Mouse (Mus musculus): ENCODE results near the gene Lexm. TPM values are rescaled to one million over a fixed set of nuclear protein-coding genes. Genes with fewer than 3 reads are reported as not detected.

The Lexm gene
- polyA plus RNA-seq, 1 experiment from 2014 or later, result 0.25 TPM

DNA sequence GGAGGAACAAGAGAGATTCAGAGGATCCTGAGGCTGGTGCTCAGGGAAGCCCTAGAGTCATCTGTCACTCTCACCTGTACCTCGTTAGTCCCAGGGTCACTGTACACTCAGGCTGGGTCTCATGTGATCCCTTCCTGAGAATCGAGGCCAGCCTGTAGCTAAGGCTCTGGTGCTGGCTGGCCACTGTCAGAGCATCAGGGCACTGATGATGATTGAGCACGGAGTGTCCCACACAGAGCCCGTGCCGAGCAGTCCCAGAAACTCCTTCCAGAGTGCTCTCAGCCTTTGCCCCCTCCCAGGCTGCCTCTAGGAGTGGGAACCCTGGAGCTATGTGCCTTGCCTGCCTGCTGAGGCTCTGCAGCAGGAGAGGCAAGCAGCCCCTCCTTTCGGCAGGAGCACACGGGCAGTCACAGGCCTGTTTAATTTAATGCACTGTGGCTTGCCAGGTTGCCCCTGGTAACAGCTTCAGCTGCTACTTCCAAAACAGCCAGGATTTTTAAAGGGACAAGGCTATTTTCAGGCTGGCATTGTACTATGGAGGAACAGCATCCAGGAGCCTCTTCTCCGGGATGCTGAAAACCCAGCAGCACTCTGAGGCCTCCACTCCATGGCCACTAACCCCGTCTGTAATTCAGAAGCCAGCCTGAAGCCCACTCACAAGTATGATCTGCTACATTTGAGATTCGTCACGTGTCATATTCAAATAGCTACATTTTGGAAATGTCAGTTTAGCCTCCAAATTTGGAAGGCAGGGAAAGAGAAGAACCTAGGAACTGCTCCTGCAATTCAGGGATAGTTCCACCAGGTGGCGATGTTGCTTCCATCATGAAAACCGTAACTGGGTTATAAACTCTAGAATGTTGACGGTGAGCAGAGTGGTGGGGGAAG, 13.5 kb upstream of the Lexm start:
- ATAC-seq (ENCODE audit: low FRiP score) (peak; percentile 54; the same call in 1 of the 2 replicates), DNase-seq (ENCODE audit: low spot score, missing footprints) (peak; percentile 97)
- Histone ChIP-seq H3K4me1 (ENCODE audit: control insufficient read depth, insufficient read depth, low read length) (0 out of 2 replicates have a peak, but pooled peaks cover 2% of the 10 kb centered on the region), H3K36me3 (ENCODE audit: control insufficient read depth, insufficient read depth, low read length) (no peaks in the 10 kb centered on the region), H3K4me2 (no peak overlapping the region), H3K27ac (ENCODE audit: low read depth, low read length) (no peak overlapping the region), H3K9ac (ENCODE audit: low read length) (no peak overlapping the region), H3K9me3 (ENCODE audit: control insufficient read depth, low read length) (no peaks in the 10 kb centered on the region), H3K4me3 (ENCODE audit: low read depth, low read length) (no peak overlapping the region), H3K27me3 (ENCODE audit: control insufficient read depth, insufficient read depth, low read length) (no peaks in the 10 kb centered on the region)
- WGBS, result 27% methylated on average over 14 of the region's 14 CpGs

DNA sequence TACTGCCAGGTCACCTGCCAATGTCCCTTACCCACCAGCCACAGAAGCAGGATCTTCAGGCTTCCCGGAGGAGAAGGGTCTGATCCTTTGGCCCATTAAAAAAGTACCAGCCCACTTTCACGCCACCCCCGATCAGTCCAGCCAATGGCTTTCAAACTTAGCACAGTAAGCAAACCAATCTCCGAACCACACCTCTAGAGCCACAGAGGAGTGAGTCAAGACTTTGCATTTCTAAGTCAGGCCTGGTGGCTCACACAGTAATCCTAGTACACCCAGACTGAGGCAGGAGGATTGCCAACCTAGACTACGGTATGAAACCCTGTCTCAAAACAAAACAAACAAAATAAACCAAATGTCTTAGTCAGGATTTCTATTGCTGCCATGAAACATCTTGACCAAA, 12.3 kb upstream of the Lexm start:
- WGBS, result 76% methylated on average over 5 of the region's 5 CpGs
- ATAC-seq (ENCODE audit: low FRiP score) (no peak), DNase-seq (ENCODE audit: low spot score, missing footprints) (peak; percentile 28)
- Histone ChIP-seq H3K27ac (ENCODE audit: low read depth, low read length) (no peak overlapping the region), H3K4me3 (ENCODE audit: low read depth, low read length) (no peak overlapping the region), H3K27me3 (ENCODE audit: control insufficient read depth, insufficient read depth, low read length) (no peaks in the 10 kb centered on the region; the same call in 1 of the 2 replicates), H3K36me3 (ENCODE audit: control insufficient read depth, insufficient read depth, low read length) (no peaks in the 10 kb centered on the region), H3K9ac (ENCODE audit: low read length) (no peak overlapping the region), H3K4me2 (no peak overlapping the region), H3K4me1 (ENCODE audit: control insufficient read depth, insufficient read depth, low read length) (0 out of 2 replicates have a peak, but pooled peaks cover 2% of the 10 kb centered on the region), H3K9me3 (ENCODE audit: control insufficient read depth, low read length) (no peaks in the 10 kb centered on the region)

DNA sequence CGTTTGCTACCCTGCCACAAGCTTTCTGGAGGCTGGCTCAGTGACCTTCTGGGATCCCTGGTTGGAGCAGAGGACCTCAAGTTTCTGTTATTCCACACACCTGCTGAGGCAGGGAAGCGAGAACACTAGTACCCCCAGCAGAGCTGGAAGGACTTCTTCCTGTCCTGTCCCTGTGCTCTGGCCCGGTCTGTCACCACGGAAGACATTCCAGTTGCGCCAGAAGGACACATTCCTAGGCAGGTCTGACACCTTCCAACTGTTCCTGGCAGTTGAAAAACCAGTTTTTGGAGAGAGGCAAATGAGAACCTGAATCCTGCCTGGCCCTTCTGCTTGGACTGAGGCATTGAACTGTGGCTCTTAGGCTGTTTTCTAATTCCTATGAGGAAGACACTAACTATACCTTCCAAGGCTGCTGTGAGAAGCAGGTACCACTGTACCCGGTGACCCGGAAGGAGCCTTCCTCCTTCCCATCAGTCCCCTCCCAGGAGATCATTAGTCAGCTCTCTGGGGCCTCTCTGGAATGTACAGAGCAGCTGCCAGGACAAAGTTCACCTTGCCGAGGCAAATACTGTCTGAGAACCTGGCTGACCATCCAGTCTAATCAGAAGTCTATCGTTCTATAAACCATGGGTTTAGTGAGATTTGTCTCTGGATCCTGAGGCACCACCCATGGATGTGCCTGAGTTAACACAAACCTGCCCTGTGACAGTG, 11.8 kb upstream of the Lexm start:
- Histone ChIP-seq H3K27ac (ENCODE audit: low read depth, low read length) (no peak overlapping the region), H3K4me3 (ENCODE audit: low read depth, low read length) (no peak overlapping the region), H3K9ac (ENCODE audit: low read length) (no peak overlapping the region), H3K27me3 (ENCODE audit: control insufficient read depth, insufficient read depth, low read length) (no peaks in the 10 kb centered on the region; the same call in 1 of the 2 replicates), H3K36me3 (ENCODE audit: control insufficient read depth, insufficient read depth, low read length) (no peaks in the 10 kb centered on the region), H3K4me1 (ENCODE audit: control insufficient read depth, insufficient read depth, low read length) (0 out of 2 replicates have a peak, but pooled peaks cover 2% of the 10 kb centered on the region), H3K4me2 (no peak overlapping the region), H3K9me3 (ENCODE audit: control insufficient read depth, low read length) (no peaks in the 10 kb centered on the region)
- ATAC-seq (ENCODE audit: low FRiP score), result no peak
- WGBS, result 59% methylated on average over 9 of the region's 9 CpGs
- peak; percentile 76 for DNase-seq (ENCODE audit: low spot score, missing footprints)

DNA sequence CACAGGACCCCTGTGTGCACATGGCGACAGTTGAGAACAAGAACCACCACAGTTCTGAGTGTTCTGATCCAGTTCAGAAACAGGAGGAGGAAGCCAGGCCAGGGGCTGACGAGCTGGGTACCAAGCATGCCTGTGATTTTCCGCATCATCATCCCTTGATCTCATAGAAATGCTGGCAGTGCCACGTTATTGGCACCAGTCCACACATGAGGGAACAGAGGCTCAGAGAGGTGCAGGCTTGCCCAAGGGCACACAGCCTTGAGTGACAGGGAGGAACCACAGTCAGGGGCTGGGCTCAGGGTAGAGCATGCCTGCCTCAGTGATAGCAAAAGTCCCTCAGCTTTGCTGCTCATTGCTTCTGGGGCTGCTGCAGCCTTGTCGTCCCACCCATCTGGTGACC, 10.8 kb upstream of the Lexm start:
- 80% methylated on average over 5 of the region's 5 CpGs for WGBS
- Histone ChIP-seq H3K36me3 (ENCODE audit: control insufficient read depth, insufficient read depth, low read length) (no peaks in the 10 kb centered on the region), H3K27ac (ENCODE audit: low read depth, low read length) (no peak overlapping the region), H3K9ac (ENCODE audit: low read length) (no peak overlapping the region), H3K4me2 (no peak overlapping the region), H3K4me3 (ENCODE audit: low read depth, low read length) (no peak overlapping the region), H3K4me1 (ENCODE audit: control insufficient read depth, insufficient read depth, low read length) (0 out of 2 replicates have a peak, but pooled peaks cover 2% of the 10 kb centered on the region), H3K27me3 (ENCODE audit: control insufficient read depth, insufficient read depth, low read length) (peaks cover 7% of the 10 kb centered on the region), H3K9me3 (ENCODE audit: control insufficient read depth, low read length) (no peaks in the 10 kb centered on the region)
- ATAC-seq (ENCODE audit: low FRiP score) (no peak), DNase-seq (ENCODE audit: low spot score, missing footprints) (peak; percentile 70)

DNA sequence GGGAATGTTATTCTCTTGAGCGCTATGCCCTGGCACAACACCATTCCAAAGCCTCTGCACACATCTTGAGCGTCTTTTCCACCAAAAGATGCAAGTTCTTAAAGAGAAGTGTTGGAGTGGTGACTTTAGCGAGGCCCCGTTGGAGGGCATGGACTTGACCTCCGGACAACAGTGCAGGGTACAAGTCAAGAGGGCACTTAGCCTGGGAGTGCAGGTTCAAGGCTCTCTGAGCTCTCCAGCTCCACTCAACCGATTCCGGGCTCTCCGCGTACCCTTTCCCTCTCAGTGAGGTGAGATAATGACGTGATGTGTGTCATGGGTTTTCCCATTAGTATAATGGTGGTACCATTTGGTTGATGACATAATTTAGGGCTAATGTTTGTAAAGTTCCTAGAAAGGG, 7.2 kb upstream of the Lexm start:
- Histone ChIP-seq H3K9me3 (ENCODE audit: control insufficient read depth, low read length) (no peaks in the 10 kb centered on the region), H3K36me3 (ENCODE audit: control insufficient read depth, insufficient read depth, low read length) (no peaks in the 10 kb centered on the region), H3K4me2 (no peak overlapping the region), H3K27me3 (ENCODE audit: control insufficient read depth, insufficient read depth, low read length) (peaks cover 21% of the 10 kb centered on the region), H3K27ac (ENCODE audit: low read depth, low read length) (no peak overlapping the region), H3K4me3 (ENCODE audit: low read depth, low read length) (no peak overlapping the region), H3K4me1 (ENCODE audit: control insufficient read depth, insufficient read depth, low read length) (no peaks in the 10 kb centered on the region), H3K9ac (ENCODE audit: low read length) (no peak overlapping the region)
- DNase-seq (ENCODE audit: low spot score, missing footprints) (peak; percentile 44), ATAC-seq (ENCODE audit: low FRiP score) (no peak)
- WGBS, result 89% methylated on average over 10 of the region's 10 CpGs

DNA sequence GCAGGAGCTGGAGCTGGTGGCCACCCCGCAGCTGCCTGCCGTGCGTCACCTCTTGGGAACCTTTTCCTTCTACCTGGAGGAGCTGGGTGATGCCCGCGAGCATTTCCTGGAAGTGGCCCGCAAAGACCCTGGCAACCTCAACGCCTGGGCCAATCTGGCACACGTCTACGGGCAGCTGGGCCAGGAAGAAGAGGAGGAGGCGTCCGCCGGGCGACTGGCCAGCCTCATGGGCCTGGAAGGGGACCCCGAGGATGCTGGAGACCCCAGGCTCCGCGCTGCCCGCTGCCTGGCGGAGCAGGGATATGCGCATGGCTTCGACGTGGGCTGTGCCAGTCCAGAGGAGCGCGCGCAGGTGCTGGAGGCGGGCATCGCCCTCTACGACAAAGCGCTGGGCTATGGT, 5.7 kb upstream of the Lexm start:
- H3K4me1 ChIP-seq (ENCODE audit: control insufficient read depth, insufficient read depth, low read length), result no peaks in the 10 kb centered on the region
- no peak overlapping the region for H3K9ac ChIP-seq (ENCODE audit: low read length)
- DNase-seq (ENCODE audit: low spot score, missing footprints), result peak; percentile 75
- 31% methylated on average over 28 of the region's 28 CpGs for WGBS
- H3K4me3 ChIP-seq (ENCODE audit: low read depth, low read length), result no peak overlapping the region
- no peak overlapping the region for H3K27ac ChIP-seq (ENCODE audit: low read depth, low read length)
- H3K9me3 ChIP-seq (ENCODE audit: control insufficient read depth, low read length), result no peaks in the 10 kb centered on the region
- no peak overlapping the region for H3K4me2 ChIP-seq
- peaks cover 21% of the 10 kb centered on the region for H3K27me3 ChIP-seq (ENCODE audit: control insufficient read depth, insufficient read depth, low read length)
- no peaks in the 10 kb centered on the region for H3K36me3 ChIP-seq (ENCODE audit: control insufficient read depth, insufficient read depth, low read length)
- no peak for ATAC-seq (ENCODE audit: low FRiP score)

DNA sequence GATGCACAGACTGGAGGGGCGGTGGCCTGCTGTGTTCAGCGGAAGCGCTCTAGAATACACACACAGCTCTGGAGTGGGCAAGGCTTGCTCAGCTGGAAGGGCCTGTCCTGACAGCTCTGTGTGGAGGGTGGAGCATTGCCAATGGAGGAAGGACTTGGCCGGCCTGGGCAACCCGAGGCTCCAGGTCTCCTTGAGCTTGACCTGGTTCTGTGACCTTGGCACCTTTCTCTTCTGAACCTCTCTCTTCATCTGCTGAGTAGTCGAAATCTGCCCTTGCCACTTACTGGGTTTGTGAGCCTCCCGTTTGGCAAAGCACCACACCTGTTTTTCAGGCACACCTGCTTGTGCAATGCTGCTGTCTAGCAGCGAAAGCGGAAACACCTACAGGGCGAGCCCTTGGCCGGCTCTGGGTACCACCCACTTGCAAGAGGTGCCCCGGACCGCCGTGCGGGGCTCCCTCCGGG, 5.0 kb upstream of the Lexm start, which contains the start of gene Ttc22:
Gene Ttc22, plus strand, starts transcription at position 403 of the 464 bp plus-strand sequence.
- no peak within 1 kb of the TSS for H3K4me3 ChIP-seq (ENCODE audit: low read depth, low read length)
- no peaks in the 10 kb centered on the region for H3K36me3 ChIP-seq (ENCODE audit: control insufficient read depth, insufficient read depth, low read length)
- no peak within 1 kb of the TSS for H3K4me2 ChIP-seq
- no peaks in the 10 kb centered on the region for H3K9me3 ChIP-seq (ENCODE audit: control insufficient read depth, low read length)
- no peak within 1 kb of the TSS for H3K9ac ChIP-seq (ENCODE audit: low read length)
- DNase-seq (ENCODE audit: low spot score, missing footprints), result peak; percentile 76
- H3K27me3 ChIP-seq (ENCODE audit: control insufficient read depth, insufficient read depth, low read length), result peaks cover 21% of the 10 kb centered on the region
- no peak within 1 kb of the TSS for H3K27ac ChIP-seq (ENCODE audit: low read depth, low read length)
- ATAC-seq (ENCODE audit: low FRiP score), result no peak
- WGBS, result 31% methylated on average over 16 of the region's 16 CpGs
- H3K4me1 ChIP-seq (ENCODE audit: control insufficient read depth, insufficient read depth, low read length), result peaks cover 2% of the 10 kb centered on the region; the same call in 1 of the 2 replicates

DNA sequence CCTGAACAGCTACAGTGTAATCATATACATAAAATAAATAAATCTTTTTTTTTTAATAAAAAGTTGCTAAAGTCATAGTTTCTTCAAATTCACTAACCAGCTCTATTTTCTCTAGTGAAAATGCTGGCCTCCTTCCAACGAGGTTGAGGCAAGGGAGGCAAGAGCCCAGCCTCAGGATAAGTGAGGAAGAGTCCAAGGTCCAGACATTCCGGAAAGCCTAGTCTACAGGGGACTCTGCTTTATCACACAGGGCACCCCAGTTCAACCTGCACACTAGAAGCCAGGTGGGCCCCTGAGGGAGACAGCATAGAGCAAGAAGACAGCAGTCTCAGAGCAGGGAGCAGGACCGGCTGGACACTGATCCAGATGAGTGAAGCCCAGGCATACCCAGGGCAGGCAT, 4.4 kb upstream of the Lexm start:
- Histone ChIP-seq H3K27ac (ENCODE audit: low read depth, low read length) (no peak overlapping the region), H3K4me1 (ENCODE audit: control insufficient read depth, insufficient read depth, low read length) (peaks cover 4% of the 10 kb centered on the region; the same call in 1 of the 2 replicates), H3K36me3 (ENCODE audit: control insufficient read depth, insufficient read depth, low read length) (no peaks in the 10 kb centered on the region), H3K9ac (ENCODE audit: low read length) (no peak overlapping the region), H3K4me2 (no peak overlapping the region), H3K27me3 (ENCODE audit: control insufficient read depth, insufficient read depth, low read length) (peaks cover 21% of the 10 kb centered on the region), H3K9me3 (ENCODE audit: control insufficient read depth, low read length) (no peaks in the 10 kb centered on the region), H3K4me3 (ENCODE audit: low read depth, low read length) (no peak overlapping the region)
- ATAC-seq (ENCODE audit: low FRiP score), result no peak
- WGBS, result 75% methylated on average over 3 of the region's 3 CpGs
- no peak for DNase-seq (ENCODE audit: low spot score, missing footprints)

DNA sequence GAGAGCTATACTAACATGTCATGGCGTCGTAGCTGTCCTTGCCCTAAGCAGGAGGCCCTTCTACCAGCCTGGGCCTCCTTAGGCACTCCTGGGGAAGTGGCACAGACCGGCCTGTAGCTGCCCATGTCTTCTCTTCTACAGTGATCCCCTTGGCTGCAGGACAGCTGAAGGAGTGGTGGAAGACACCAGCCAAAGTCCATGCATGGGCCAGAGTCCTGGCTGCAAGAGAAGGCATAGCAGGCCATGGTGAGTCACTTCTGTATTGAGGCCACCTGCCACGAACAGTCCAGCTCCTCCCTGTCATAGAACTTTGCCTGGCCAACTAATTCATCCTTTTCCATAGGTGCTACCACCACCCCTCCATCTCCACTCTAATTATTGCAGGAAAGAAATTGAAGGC, 1.9 kb upstream of the Lexm start:
- Histone ChIP-seq H3K27me3 (ENCODE audit: control insufficient read depth, insufficient read depth, low read length) (peaks cover 21% of the 10 kb centered on the region), H3K4me2 (no peak overlapping the region), H3K4me1 (ENCODE audit: control insufficient read depth, insufficient read depth, low read length) (peaks cover 4% of the 10 kb centered on the region; the same call in 1 of the 2 replicates), H3K4me3 (ENCODE audit: low read depth, low read length) (no peak overlapping the region), H3K9ac (ENCODE audit: low read length) (no peak overlapping the region), H3K27ac (ENCODE audit: low read depth, low read length) (no peak overlapping the region), H3K9me3 (ENCODE audit: control insufficient read depth, low read length) (no peaks in the 10 kb centered on the region), H3K36me3 (ENCODE audit: control insufficient read depth, insufficient read depth, low read length) (no peaks in the 10 kb centered on the region)
- ATAC-seq (ENCODE audit: low FRiP score), result no peak
- DNase-seq (ENCODE audit: low spot score, missing footprints), result no peak
- 78% methylated on average over 4 of the region's 4 CpGs for WGBS

Measured in midbrain, embryonic 11.5 days (tissue).